Mouse (Mus musculus) liver, embryonic 14.5 days (tissue): Measurements from ENCODE around the gene Atxn7l1. TPM values are rescaled to one million over a fixed set of nuclear protein-coding genes. Genes with fewer than 3 reads are reported as not detected.

Experiments used
- ATAC-seq: fragments of 200-750 bp; cut with Nextera tagmentation; 2 replicates; pipeline ENCODE4 v1.8.0; 2017; ENCODE audit warnings: moderate number of reproducible peaks, mild to moderate bottlenecking, moderate library complexity; ENCODE audit not compliant: insufficient read depth
- DNase-seq, 3 experiments: peaks; one replicate each; pipeline ENCODE4 v3.0.0-alpha.2; 2012 to 2013; ENCODE audit warnings: low read depth in 3 of 3, low spot score in 3 of 3
- H3K27ac ChIP-seq: fragments of 300-500 bp; sonication (generic); 2 replicates; pipeline ENCODE4 v1.5.1; 2014; ENCODE audit warnings: moderate library complexity, mild to moderate bottlenecking, control low read depth, inconsistent platforms
- H3K27me3 ChIP-seq: fragments of 300-500 bp; sonication (generic); 2 replicates; pipeline ENCODE4 v1.6.1; 2014; ENCODE audit warnings: mild to moderate bottlenecking, low read length, moderate library complexity; ENCODE audit not compliant: control insufficient read depth, insufficient read depth
- H3K36me3 ChIP-seq: fragments of 300-500 bp; sonication (generic); replicated peaks from 2 replicates; pipeline ENCODE4 v1.6.1; 2014; ENCODE audit warnings: low read depth; ENCODE audit not compliant: control insufficient read depth, insufficient read depth
- H3K4me1 ChIP-seq, 2 experiments: fragments of 200-500 bp in 1 of 2; fragments of 300-500 bp in 1 of 2; sonication (generic) in 1 of 2; replicated peaks; 2 replicates each; pipeline ENCODE4 v1.6.1; 2012 to 2014; ENCODE audit warnings: antibody characterized with exemption in 1 of 2, inconsistent platforms in 1 of 2, low read length in 1 of 2; ENCODE audit not compliant: control insufficient read depth in 2 of 2, insufficient read depth in 2 of 2
- H3K4me2 ChIP-seq: fragments of 300-500 bp; sonication (generic); 2 replicates; pipeline ENCODE4 v1.6.1; 2014; ENCODE audit warnings: low read depth, mild to moderate bottlenecking, control low read depth, moderate library complexity
- H3K4me3 ChIP-seq, 2 experiments: fragments of 200-500 bp in 1 of 2; fragments of 300-500 bp in 1 of 2; sonication (generic) in 1 of 2; 2 replicates each; pipeline ENCODE4 v1.5.1; 2012 to 2014; ENCODE audit warnings: low read depth in 2 of 2, low read length in 2 of 2, mild to moderate bottlenecking in 2 of 2, control low read depth in 1 of 2, inconsistent platforms in 1 of 2, moderate library complexity in 1 of 2; ENCODE audit not compliant: insufficient read depth in 1 of 2
- H3K9ac ChIP-seq: fragments of 300-500 bp; sonication (generic); replicated peaks from 2 replicates; pipeline ENCODE4 v1.6.1; 2014; ENCODE audit warnings: mild to moderate bottlenecking, control low read depth, moderate library complexity
- H3K9me3 ChIP-seq: fragments of 300-500 bp; sonication (generic); 2 replicates; pipeline ENCODE4 v1.6.1; 2016; ENCODE audit warnings: low read length, mixed read lengths; ENCODE audit not compliant: control insufficient read depth
- CTCF ChIP-seq: IDR thresholded peaks from 2 replicates; pipeline ENCODE4 v1.5.1; 2016; ENCODE audit warnings: antibody characterized with exemption, low read depth, control low read depth
- EP300 ChIP-seq: IDR thresholded peaks from 2 replicates; pipeline ENCODE4 v1.6.1; 2016; ENCODE audit warnings: antibody characterized with exemption, low read depth
- WGBS: fragments of 180-500 bp; shearing (Covaris S2); extraction: QIAGEN DNeasy Blood & Tissue Kit; methylation state at CpG from one replicate; pipeline ENCODE4 v1.1.7; 2014; ENCODE audit not compliant: insufficient replicate concordance; 5-methylcytosine and 5-hydroxymethylcytosine counted together
- polyA plus RNA-seq, 2 experiments: library from polyadenylated mRNA; depleted of rRNA in 1 of 2; stranded (reverse) in 1 of 2; unstranded in 1 of 2; fragments of >200 nt; fragmentation: Nextera tagmentation in 1 of 2; extraction: Ambion mirVana in 1 of 2; gene quantifications; 2 replicates each; pipeline versions ENCODE4 v1.2.1 to v1.2.3; 2012 to 2014

The Atxn7l1 gene
- polyA plus RNA-seq, 2 experiments: 13.3 to 13.9 TPM

- 73% methylated on average over 25 of the region's 25 CpGs for WGBS
- no peak for DNase-seq
- ATAC-seq: no peak
Observed at GRCm38 (mm10) chr12:33344970-33345772, 197.7 kb downstream of the Atxn7l1 start.

GRCm38 (mm10) chr12:33345773-33346435, 198.4 kb downstream of the Atxn7l1 start:
- Histone ChIP-seq H3K9ac (no peak overlapping the region), H3K4me3 (no peak overlapping the region), H3K4me2 (no peak overlapping the region), H3K27me3 (no peaks in the 10 kb centered on the region), H3K4me1 (0 out of 4 replicates have a peak, but pooled peaks cover 0 to 3% of the 10 kb centered on the region in 2 experiments), H3K9me3 (no peaks in the 10 kb centered on the region), H3K36me3 (peaks cover 20% of the 10 kb centered on the region), H3K27ac (no peak overlapping the region)
- TF ChIP-seq EP300 (no peak), CTCF (no peak)
- ATAC-seq: no peak
- WGBS: 78% methylated on average over 23 of the region's 23 CpGs
- no peak for DNase-seq

More at GRCm38 (mm10) chr12:33344970-33345772, 197.7 kb downstream of the Atxn7l1 start:
- TF ChIP-seq EP300: no peak
- no peak for TF ChIP-seq CTCF
- no peak overlapping the region for H3K9ac ChIP-seq
- H3K4me3 ChIP-seq: no peak overlapping the region
- no peak overlapping the region; the same call in 1 of the 2 replicates for H3K4me2 ChIP-seq
- no peak overlapping the region for H3K27ac ChIP-seq
- no peaks in the 10 kb centered on the region for H3K9me3 ChIP-seq
- H3K27me3 ChIP-seq: no peaks in the 10 kb centered on the region
- H3K4me1 ChIP-seq: 0 out of 4 replicates have a peak, but pooled peaks cover 0 to 3% of the 10 kb centered on the region in 2 experiments
- peaks cover 20% of the 10 kb centered on the region for H3K36me3 ChIP-seq

- H3K4me2 ChIP-seq: no peak overlapping the region
- WGBS: 73% methylated on average over 4 of the region's 4 CpGs
- no peak for ATAC-seq
- H3K4me3 ChIP-seq: no peak overlapping the region
- H3K27ac ChIP-seq: no peak overlapping the region
- DNase-seq: no peak
- no peak overlapping the region for H3K9ac ChIP-seq
- H3K36me3 ChIP-seq: peaks cover 21% of the 10 kb centered on the region
- H3K27me3 ChIP-seq: no peaks in the 10 kb centered on the region
- TF ChIP-seq EP300 (no peak), CTCF (no peak)
- H3K4me1 ChIP-seq: peaks cover 0 to 2% of the 10 kb centered on the region in 2 experiments; a peak in 1 of 4 replicates
- H3K9me3 ChIP-seq: no peaks in the 10 kb centered on the region
Observed at GRCm38 (mm10) chr12:33352671-33353070, 205.2 kb downstream of the Atxn7l1 start.

GRCm38 (mm10) chr12:33358345-33358744, 210.9 kb downstream of the Atxn7l1 start:
- Histone ChIP-seq H3K27ac (no peak overlapping the region), H3K4me3 (no peak overlapping the region), H3K36me3 (peaks cover 12% of the 10 kb centered on the region), H3K9me3 (no peaks in the 10 kb centered on the region), H3K4me2 (no peak overlapping the region), H3K27me3 (no peaks in the 10 kb centered on the region), H3K4me1 (no peaks in the 10 kb centered on the region), H3K9ac (no peak overlapping the region)
- WGBS: 87% methylated on average over 10 of the region's 10 CpGs
- no peak for TF ChIP-seq EP300
- no peak for TF ChIP-seq CTCF
- DNase-seq (no peak), ATAC-seq (no peak)

GRCm38 (mm10) chr12:33359209-33359608, 211.7 kb downstream of the Atxn7l1 start:
- Histone ChIP-seq H3K9me3 (no peaks in the 10 kb centered on the region), H3K4me1 (no peaks in the 10 kb centered on the region), H3K9ac (no peak overlapping the region), H3K27ac (no peak overlapping the region), H3K4me3 (no peak overlapping the region), H3K4me2 (no peak overlapping the region), H3K27me3 (no peaks in the 10 kb centered on the region), H3K36me3 (peaks cover 9% of the 10 kb centered on the region)
- DNase-seq (no peak), ATAC-seq (no peak)
- TF ChIP-seq CTCF (no peak), EP300 (no peak)
- 73% methylated on average over 7 of the region's 7 CpGs for WGBS
